Mouse (Mus musculus): Measurements from ENCODE around the gene Nr1i2. TPM values are rescaled to one million over a fixed set of nuclear protein-coding genes. Genes with fewer than 3 reads are reported as not detected.
A peak's percentile ranks its signal among the peaks of the same experiment; 100 is the strongest.
"Not testable (repeated sequence)": the region's sequence is repeated elsewhere in the genome, so short reads cannot be mapped to it uniquely, and the experiment has no call there.

Gene Nr1i2
- 0.63 TPM in 1 of 2 replicates, not detected in the other for polyA plus RNA-seq (2011; ENCODE audit: insufficient read depth, insufficient read length, low replicate concordance, missing spikeins)

DNA sequence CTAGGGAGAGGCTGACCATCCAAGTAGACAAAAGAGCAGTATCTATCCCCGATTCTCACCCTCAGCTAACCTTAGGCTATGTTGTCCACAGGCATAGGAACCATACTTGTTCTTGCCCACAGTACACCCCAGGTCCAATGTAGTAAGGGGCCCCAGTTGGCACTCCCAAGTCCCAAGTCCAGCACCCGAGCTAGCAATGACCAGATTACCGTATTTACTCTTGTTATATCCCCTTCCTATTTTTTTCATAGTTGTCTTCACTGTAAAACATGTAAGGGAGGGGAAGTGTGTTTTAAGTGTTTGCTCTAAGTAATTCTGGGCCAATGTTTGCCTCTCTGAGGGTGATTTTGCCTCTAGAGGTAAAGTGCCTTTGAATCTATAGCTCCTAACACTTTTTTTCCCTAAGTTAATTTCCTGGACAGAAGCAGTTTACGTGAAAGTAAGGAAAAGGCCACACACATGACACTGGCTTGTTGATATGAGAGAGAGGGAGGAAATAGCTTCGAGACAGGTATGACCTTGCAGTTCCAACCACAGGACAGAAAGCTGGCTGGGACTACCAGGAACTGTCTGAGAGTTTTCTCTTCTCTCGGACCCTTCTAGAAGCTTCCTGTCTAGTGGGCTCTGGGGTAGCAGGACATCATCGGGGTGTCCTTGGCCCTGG lies at the start of gene Nr1i2:
Gene Nr1i2 (minus strand): TSS at position 140 of the 664 bp plus-strand sequence.
- H3K27ac ChIP-seq (ENCODE audit: control insufficient read depth, insufficient read depth, low read depth, low read length, poor library complexity), result no peak within 1 kb of the TSS
- TF ChIP-seq CTCF (IDR thresholded peaks at IDR 0.05; ENCODE audit: control insufficient read depth, insufficient read depth, low read length) (no peak), POLR2A (IDR thresholded peaks at IDR 0.05; ENCODE audit: borderline replicate concordance, control insufficient read depth, low read depth, low read length) (no peak)
- WGBS, result 32% methylated on average over 7 of the region's 7 CpGs
- H3K4me3 ChIP-seq (replicated peaks; ENCODE audit: control insufficient read depth, low read depth, low read length), result no peak within 1 kb of the TSS
- no peaks in the 10 kb centered on the region for H3K4me1 ChIP-seq (ENCODE audit: control insufficient read depth, insufficient read depth, low read length)

DNA sequence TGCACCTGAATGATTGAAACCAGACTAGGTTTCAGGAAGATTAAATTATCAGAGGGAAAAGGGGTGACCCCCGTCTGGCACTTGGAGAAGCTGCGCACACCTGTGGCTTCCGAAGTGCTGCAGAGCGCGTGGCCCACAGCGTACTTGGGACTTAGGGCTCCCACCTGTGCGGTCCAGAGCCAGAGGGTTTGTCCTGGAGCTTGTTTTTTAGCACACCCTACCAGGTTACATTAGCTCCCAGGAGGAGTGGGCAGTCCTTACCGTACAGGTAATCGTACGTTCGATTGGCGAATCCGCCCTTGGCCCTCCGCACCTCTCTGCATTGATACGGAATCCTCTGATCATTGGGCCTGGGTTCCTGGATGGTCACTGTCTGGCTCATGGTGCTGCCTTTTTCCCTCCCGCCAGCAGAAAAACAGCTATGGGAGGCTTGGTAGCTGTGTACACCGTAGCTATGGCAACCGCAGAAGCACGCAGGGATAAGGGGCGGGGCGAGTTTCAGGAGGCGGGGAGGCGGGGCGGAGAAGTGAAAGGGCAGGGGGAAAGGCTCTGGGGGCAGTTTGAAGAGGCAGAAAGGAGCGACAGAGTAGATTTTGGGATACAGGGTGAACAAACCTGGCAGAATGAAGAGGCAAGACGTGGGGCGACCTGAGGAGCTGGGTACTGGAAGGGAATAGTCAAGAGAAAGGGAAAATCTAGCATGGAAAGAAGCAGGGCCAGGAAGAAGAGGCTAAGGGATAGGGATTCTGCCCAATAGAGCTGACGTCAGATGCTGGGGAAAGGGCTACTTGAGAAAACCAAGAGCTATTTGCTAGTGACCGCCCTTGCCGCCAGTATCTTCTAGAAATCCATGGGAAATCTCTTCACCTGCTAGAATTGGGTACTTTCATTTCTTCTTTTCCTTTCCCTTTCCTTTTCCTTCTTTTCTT lies 47.0 kb upstream of the Nr1i2 start, which contains the start of gene Maats1:
Gene Maats1 (minus strand): TSS at position 748 of the 929 bp plus-strand sequence.
- Histone ChIP-seq H3K27ac (ENCODE audit: control insufficient read depth, insufficient read depth, low read depth, low read length, poor library complexity) (no peak within 1 kb of the TSS), H3K4me3 (replicated peaks; ENCODE audit: control insufficient read depth, low read depth, low read length) (no peak within 1 kb of the TSS), H3K4me1 (ENCODE audit: control insufficient read depth, insufficient read depth, low read length) (no peaks in the 10 kb centered on the region)
- WGBS, result 39% methylated on average over 30 of the region's 30 CpGs
- TF ChIP-seq POLR2A (IDR thresholded peaks at IDR 0.05; ENCODE audit: borderline replicate concordance, control insufficient read depth, low read depth, low read length), result no peak
- TF ChIP-seq CTCF (IDR thresholded peaks at IDR 0.05; ENCODE audit: control insufficient read depth, insufficient read depth, low read length), result no peak

DNA sequence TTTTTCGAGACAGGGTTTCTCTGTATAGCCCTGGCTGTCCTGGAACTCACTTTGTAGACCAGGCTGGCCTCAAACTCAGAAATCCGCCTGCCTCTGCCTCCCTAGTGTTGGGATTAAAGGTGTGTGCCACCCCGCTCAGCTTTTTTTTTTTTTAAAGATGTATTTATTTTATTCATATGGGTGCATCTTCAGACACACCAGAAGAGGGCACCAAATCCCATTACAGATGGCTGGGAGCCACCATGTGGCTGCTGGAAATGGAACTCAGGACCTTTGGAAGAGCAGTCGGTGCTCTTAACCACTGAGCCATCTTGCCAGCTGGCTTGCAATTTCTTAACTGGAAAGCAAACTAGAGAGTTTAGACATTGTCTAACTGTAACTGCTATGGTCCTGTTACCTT lies 43.5 kb upstream of the Nr1i2 start:
- H3K4me3 ChIP-seq (replicated peaks; ENCODE audit: control insufficient read depth, low read depth, low read length); H3K4me1 ChIP-seq (ENCODE audit: control insufficient read depth, insufficient read depth, low read length); H3K27ac ChIP-seq (ENCODE audit: control insufficient read depth, insufficient read depth, low read depth, low read length, poor library complexity): not testable (repeated sequence)
- WGBS, result 78% methylated on average over 4 of the region's 4 CpGs

DNA sequence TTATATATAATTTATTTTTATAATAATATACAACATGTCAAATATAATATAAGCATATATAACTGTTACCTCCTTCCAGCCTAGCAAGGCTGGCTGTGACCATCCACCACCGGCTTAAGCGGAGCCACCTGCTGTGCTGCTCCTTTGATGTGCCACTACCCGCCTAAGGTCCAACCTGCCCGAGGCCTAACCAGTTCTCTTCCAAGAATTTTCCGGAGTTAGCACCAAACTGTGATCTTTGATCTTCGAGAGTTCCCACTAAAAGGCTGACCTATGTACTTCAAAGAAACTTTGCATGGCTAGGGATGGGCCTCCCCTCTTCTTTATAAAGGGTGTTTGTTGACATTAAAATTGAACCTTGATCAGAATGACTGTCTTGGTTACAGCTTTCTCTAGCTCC lies 39.8 kb upstream of the Nr1i2 start:
- Histone ChIP-seq H3K4me1 (ENCODE audit: control insufficient read depth, insufficient read depth, low read length) (no peaks in the 10 kb centered on the region), H3K4me3 (replicated peaks; ENCODE audit: control insufficient read depth, low read depth, low read length) (no peak overlapping the region)
- 84% methylated on average over 6 of the region's 6 CpGs for WGBS

DNA sequence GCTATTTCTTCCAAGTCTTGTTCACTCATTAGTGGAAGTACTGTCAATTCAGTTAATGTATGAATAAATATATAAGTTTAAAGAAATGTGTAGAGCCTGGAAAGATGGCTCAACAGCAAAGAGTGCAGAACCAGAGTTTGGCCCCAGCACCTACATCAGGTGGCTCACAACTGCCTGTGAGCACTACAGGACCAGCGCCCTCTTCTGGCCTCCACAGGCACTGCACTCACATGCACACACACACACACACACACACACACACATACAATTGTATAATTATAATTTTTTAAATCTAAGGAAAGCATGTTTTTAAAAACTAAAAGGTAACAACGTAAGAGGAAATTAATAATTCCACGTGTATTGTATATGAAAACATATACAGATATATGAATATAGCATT lies 34.7 kb upstream of the Nr1i2 start:
- Histone ChIP-seq H3K27ac (ENCODE audit: control insufficient read depth, insufficient read depth, low read depth, low read length, poor library complexity) (no peak overlapping the region), H3K4me3 (replicated peaks; ENCODE audit: control insufficient read depth, low read depth, low read length) (no peak overlapping the region), H3K4me1 (ENCODE audit: control insufficient read depth, insufficient read depth, low read length) (no peaks in the 10 kb centered on the region)
- TF ChIP-seq CTCF (IDR thresholded peaks at IDR 0.05; ENCODE audit: control insufficient read depth, insufficient read depth, low read length) (no peak), POLR2A (IDR thresholded peaks at IDR 0.05; ENCODE audit: borderline replicate concordance, control insufficient read depth, low read depth, low read length) (no peak)
- 88% methylated on average over 3 of the region's 3 CpGs for WGBS

More for the DNA sequence above, 39.8 kb upstream of the Nr1i2 start:
- no peak for TF ChIP-seq POLR2A (IDR thresholded peaks at IDR 0.05; ENCODE audit: borderline replicate concordance, control insufficient read depth, low read depth, low read length)
- TF ChIP-seq CTCF (IDR thresholded peaks at IDR 0.05; ENCODE audit: control insufficient read depth, insufficient read depth, low read length), result no peak
- no peak overlapping the region for H3K27ac ChIP-seq (ENCODE audit: control insufficient read depth, insufficient read depth, low read depth, low read length, poor library complexity)

DNA sequence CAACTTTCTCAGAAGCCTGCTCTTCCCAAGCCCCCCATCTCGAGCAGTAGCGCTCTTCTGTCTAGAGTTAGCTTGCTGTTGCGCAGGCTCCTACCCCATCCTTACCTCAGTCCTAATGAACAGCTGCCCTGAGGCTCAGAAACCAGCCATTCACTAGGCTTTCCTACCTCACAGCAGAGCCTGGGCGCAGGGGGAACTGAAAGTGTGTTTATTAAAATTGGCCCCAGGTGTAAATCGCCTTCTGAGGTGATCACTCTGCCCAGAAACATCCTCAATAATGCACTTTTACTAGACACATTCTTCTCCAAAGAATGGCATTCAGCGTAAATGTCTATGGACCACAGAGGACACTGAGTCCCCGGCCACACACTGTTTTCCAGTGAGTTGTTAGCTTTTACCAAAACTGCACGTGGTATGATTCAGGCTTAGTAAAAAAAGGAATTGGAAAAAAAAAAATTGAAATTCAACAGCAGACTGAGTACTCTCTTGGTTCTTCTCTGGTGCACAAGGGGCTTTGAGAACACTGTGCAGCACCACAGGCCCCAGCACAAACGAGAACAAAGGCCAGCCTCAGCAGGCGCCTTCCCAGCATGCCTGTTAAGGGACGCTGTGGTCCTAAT lies 32.3 kb upstream of the Nr1i2 start:
- Histone ChIP-seq H3K4me3 (replicated peaks; ENCODE audit: control insufficient read depth, low read depth, low read length) (no peak overlapping the region), H3K4me1 (ENCODE audit: control insufficient read depth, insufficient read depth, low read length) (no peaks in the 10 kb centered on the region), H3K27ac (ENCODE audit: control insufficient read depth, insufficient read depth, low read depth, low read length, poor library complexity) (no peak overlapping the region)
- TF ChIP-seq POLR2A (IDR thresholded peaks at IDR 0.05; ENCODE audit: borderline replicate concordance, control insufficient read depth, low read depth, low read length), result no peak
- no peak for TF ChIP-seq CTCF (IDR thresholded peaks at IDR 0.05; ENCODE audit: control insufficient read depth, insufficient read depth, low read length)
- WGBS, result 80% methylated on average over 11 of the region's 11 CpGs

DNA sequence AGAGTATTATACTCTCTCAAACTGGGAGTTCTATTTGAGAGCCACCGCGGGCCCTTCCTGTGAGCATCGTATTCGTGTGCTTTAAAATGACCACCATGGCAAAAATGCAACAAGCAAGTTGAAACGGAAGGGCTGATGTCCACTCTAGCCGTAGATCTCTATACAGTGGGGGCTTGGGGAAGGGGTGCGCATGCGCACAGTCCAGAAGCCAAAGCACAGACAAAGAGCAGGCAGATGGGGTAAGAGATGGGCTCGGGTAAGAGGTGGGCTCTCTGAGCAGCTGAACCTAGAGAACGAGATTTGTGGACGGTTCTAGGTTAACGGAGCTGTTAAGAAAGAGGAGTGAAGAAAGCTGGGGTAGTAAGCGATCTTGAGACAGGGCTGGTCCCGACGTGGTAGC lies 29.7 kb upstream of the Nr1i2 start:
- Histone ChIP-seq H3K27ac (ENCODE audit: control insufficient read depth, insufficient read depth, low read depth, low read length, poor library complexity) (no peak overlapping the region), H3K4me1 (ENCODE audit: control insufficient read depth, insufficient read depth, low read length) (no peaks in the 10 kb centered on the region), H3K4me3 (replicated peaks; ENCODE audit: control insufficient read depth, low read depth, low read length) (no peak overlapping the region)
- WGBS, result 82% methylated on average over 15 of the region's 15 CpGs
- TF ChIP-seq POLR2A (IDR thresholded peaks at IDR 0.05; ENCODE audit: borderline replicate concordance, control insufficient read depth, low read depth, low read length), result no peak
- TF ChIP-seq CTCF (IDR thresholded peaks at IDR 0.05; ENCODE audit: control insufficient read depth, insufficient read depth, low read length), result no peak

DNA sequence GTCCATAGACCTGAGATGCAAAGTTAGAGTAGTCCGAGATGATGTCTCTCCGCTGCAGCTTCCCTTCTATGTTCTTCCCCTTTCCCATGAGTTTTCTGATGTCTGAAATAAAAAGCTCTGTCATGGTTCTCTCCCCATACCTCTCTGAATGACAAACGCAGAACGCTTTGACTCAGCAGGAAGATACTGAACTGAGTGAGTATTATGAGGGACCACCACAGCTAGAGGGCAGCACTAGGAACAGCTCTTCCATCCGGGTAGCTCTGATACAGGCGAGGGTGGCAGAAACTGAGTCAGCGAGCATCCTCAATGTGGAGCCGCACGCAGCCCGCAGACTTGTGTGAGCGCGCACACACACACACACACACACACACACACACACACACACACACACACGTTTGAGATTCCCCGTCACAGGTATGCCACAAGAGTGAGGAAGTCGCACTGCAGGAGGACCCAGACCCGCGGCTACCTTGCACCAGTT lies 26.9 kb upstream of the Nr1i2 start:
- Histone ChIP-seq H3K4me1 (ENCODE audit: control insufficient read depth, insufficient read depth, low read length) (no peaks in the 10 kb centered on the region), H3K27ac (ENCODE audit: control insufficient read depth, insufficient read depth, low read depth, low read length, poor library complexity) (no peak overlapping the region), H3K4me3 (replicated peaks; ENCODE audit: control insufficient read depth, low read depth, low read length) (no peak overlapping the region)
- TF ChIP-seq POLR2A (IDR thresholded peaks at IDR 0.05; ENCODE audit: borderline replicate concordance, control insufficient read depth, low read depth, low read length), result no peak
- TF ChIP-seq CTCF (IDR thresholded peaks at IDR 0.05; ENCODE audit: control insufficient read depth, insufficient read depth, low read length), result peak; percentile 61
- 26% methylated on average over 17 of the region's 17 CpGs for WGBS

Measured in bone marrow, adult 2 months (tissue).